Mouse (Mus musculus) heart, postnatal 0 days (tissue): Measurements from ENCODE around the gene Pygo2.

Experiments used
- CTCF ChIP-seq: IDR thresholded peaks from 2 replicates; pipeline ENCODE4 v1.5.1; 2016; ENCODE audit warnings: antibody characterized with exemption, control low read depth, low read depth
- EP300 ChIP-seq: IDR thresholded peaks from 2 replicates; pipeline ENCODE4 v1.6.1; 2016; ENCODE audit warnings: antibody characterized with exemption, low read depth

DNA sequence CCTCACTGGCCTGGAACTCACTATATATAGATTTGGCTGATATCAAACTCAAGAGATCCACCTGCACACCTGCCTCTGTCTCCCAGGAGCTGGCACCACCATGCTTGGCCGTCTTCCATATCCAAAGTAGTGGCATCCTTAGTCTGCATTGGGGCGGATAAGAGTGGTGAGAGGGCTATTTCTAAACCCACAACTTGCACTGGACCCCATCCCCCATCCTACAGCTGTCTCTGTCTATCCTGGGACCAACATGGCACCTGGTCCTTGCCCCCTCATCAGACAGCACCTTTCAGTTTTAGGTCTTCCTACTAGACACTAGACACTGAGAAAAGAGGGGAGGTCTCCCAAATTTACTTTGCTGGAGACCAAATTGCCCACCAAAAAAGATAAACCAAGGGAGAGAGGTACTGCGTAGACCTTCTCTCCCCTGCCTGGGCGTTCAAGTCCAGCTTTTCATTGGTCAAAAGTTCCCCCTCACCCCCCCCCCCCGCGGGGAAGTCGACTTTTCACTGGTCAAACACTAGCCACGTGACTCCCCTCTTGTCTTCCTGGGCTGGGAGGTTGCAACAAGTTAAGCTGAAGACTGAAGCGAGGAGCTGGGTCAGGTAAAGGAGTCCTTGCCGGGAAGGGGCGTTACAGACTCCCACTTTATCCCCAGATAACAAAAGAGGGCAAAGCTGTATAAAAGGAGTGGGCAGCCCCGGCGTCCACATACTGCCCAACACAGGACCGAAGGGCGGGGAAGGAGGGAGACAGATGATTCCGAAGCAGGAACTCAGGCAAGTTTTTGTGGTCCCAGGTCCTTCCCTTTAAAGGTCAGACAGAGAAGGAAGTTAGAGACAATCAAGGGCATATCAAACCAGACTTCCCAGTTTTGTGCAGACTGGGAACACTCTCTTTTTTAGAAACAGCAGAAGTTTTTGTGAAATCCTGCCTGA, 6.4 kb downstream of the Pygo2 start, which contains the start of gene Pbxip1:
- TF ChIP-seq CTCF (no peak), EP300 (no peak)
